Mouse (Mus musculus): Measurements from ENCODE around the gene Anapc2. TPM values are rescaled to one million over a fixed set of nuclear protein-coding genes. Genes with fewer than 3 reads are reported as not detected.
"Not testable (repeated sequence)": the region's sequence is repeated elsewhere in the genome, so short reads cannot be mapped to it uniquely, and the experiment has no call there.

The Anapc2 gene
- total RNA-seq, 2 experiments from 2014 or later: 29.7 to 32.3 TPM

DNA sequence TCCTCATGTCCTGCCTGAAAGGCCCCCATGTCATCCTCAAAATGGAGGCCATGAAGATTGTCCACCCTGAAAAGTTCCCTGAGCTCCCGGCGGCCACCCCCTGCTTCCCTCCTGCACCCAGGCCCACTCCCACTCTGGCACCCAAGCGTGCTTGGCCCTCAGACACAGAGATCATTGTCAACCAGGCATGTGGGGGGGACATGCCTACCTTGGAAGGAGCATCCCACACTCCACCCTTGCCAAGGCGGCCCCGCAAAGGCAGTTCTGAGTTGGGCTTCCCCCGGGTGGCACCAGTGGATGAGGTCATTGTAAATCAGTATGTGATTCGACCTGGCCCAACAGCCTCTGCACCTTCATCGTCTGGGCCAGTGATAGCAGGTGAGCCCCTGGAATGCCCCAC, 28.9 kb upstream of the Anapc2 start:
- Histone ChIP-seq H3K4me3 (no peak overlapping the region), H3K27ac (no peak overlapping the region)
- TF ChIP-seq CTCF (IDR thresholded peaks at IDR 0.05): no peak
- DNase-seq: no peak
- intact Hi-C loops (cut with DNase I): no loop called here

DNA sequence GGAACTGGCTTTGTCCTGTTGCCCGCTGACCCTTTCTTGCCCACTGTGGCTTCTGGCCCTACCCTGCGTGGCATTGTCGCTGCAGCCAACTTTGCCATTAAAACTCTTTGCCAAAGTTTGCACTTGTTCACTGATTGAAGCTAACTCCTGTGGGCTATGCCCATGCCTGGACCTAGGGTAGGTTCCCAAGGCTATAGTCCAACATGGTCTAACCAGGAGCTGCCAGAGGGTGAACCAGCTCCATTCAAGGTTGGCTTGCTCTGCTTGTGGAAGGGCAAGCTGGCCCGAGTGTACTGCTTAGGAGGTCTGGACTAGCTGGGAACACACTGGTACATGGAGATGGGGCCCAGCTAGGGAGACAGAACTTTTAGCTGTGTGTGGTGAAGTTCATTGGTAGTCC, 28.1 kb upstream of the Anapc2 start:
- no peak overlapping the region for H3K4me3 ChIP-seq
- intact Hi-C loops (cut with DNase I): no loop called here
- no peak for DNase-seq
- TF ChIP-seq CTCF (IDR thresholded peaks at IDR 0.05): no peak
- H3K27ac ChIP-seq: no peak overlapping the region

DNA sequence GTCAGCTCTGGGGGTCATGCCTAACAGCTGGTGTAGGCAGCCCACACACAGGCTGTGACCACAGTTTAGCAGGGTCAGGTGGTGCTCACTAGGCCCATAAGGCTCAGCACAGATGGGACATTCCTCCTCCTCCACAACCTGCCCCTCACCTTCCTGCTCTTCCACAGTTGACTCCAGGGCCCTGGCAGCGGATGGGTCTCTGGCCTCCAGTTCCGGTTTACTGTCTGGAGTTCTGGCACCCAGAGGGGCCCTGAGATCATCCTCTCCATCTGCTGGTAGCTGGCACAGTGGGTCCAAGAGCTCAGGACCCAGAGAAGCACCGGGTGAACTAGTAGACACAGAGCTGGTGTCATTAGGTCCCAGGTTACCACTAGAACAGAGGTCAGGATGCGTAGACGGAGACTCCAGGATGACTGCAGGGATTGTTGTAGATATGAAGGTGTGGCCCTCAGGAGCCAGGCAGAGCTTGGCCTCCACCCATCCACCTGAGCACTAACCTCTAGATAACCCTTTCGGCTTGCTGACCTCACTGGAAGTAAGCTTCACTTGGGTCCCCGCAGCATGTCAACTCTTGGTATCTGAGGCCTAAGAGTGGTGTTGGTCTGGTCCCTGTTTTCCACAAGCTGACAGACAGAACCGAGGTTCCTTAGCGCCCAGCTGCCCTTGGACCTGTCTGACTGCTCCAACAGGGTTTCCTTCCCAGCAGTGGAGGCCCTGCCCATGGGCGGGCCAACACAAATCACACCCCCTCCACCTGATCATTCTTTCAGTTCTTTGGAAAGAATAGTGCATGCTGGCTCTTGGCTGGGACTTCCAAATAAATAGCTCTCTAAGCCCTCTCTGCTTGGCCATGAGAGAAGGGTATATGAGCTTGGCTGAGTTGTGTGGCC, 25.9 kb upstream of the Anapc2 start, which contains the start of gene AL732309.1:
TSS of gene AL732309.1 (minus strand) at position 681 of the 890 bp plus-strand sequence.
- TF ChIP-seq CTCF (IDR thresholded peaks at IDR 0.05): no peak
- H3K27ac ChIP-seq: no peak within 1 kb of the TSS
- H3K4me3 ChIP-seq: no peak within 1 kb of the TSS
- intact Hi-C loops (cut with DNase I): no loop called here
- no peak for DNase-seq

DNA sequence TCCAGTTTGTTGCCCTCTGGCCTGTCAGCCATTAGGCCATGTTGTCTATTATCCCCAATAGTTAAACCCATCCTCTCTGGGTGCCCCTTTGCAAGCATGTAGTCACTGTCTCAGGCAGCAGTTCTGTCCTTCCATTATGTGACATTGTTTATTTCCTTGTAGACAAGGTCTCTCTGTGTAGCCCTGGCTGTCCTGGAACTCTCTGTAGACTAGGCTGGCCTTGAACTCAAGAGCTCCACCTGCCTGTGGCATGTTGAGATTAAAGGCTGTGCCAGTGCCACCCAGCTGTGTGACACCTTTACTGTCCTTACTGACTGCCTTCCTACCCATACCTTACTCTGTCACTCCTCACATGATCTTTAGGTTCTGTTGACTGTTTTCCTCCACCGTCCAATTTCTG, 19.9 kb upstream of the Anapc2 start:
- intact Hi-C loops (cut with DNase I): loop anchor here (10.0 kb wide), 1 partner anchor 128 kb away; no protein-coding TSS in a partner anchor

DNA sequence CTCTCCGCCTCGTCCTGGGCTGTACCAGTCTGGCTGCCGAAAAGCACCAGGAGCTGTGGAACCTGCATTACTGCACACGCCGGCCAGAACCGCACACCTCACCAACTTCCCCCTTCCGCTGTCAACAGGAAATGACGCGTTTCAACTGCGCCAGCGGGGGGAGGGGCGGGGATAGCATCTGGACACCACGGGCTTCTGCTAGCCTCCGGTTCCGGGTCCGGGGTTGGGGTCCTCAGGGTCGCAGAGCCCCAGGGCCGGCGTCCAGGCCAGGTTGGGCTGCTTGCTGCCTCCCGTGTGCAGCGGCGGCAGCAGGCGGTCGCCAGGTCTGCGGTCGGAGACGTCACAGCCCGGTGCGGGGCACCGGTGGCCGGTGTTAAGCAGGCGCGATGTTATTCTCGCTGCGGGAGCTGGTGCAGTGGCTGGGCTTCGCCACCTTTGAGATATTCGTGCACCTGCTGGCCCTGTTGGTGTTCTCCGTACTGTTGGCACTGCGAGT, 16.9 kb upstream of the Anapc2 start, which contains the start of gene Tmem203:
TSS of gene Tmem203 (plus strand) at position 156 of the 496 bp plus-strand sequence.
- H3K4me3 ChIP-seq: peak within 1 kb of the TSS; percentile 86
- TF ChIP-seq CTCF (IDR thresholded peaks at IDR 0.05): no peak
- intact Hi-C loops (cut with DNase I): loop anchor here (1.0 to 10.0 kb wide), 4 partner anchors 27 to 131 kb away; partner anchors contain the start of gene Man1b1
- DNase-seq: peak; percentile 89
- H3K27ac ChIP-seq: peak within 1 kb of the TSS; percentile 97

More for the DNA sequence above, 19.9 kb upstream of the Anapc2 start:
- Histone ChIP-seq H3K4me3 (no peak overlapping the region), H3K27ac (no peak overlapping the region)
- DNase-seq: no peak
- TF ChIP-seq CTCF (IDR thresholded peaks at IDR 0.05): peak; percentile 38

DNA sequence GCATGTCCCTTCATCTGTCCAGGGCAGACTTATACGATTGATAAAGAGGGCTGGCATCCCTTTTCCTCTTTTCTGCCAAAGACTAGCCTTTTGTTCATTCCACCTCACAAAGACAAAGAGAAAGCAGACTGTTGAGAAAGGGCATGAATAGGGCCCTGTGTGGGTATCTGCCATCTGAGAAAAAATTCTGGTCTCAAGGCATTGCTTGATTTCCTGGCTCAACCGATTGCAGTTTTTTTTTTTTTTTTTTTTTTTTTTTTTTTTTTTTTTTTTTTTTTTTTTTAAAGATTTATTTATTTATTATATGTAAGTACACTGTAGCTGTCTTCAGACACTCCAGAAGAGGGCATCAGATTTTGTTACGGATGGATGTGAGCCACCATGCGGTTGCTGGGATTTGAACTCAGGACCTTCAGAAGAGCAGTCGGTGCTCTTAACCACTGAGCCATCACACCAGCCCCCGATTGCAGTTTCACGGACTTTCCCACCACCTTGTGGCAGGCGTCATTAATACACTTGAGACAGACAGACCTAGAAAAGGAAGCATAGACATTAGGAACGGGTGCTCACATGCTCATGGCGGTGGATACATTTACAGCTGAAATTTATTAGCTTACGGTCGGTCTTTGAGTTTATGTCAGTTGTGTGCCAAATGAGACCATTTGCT, 15.7 kb upstream of the Anapc2 start:
- intact Hi-C loops (cut with DNase I): loop anchor here (5.0 to 10.0 kb wide), 2 partner anchors 76 to 132 kb away; partner anchors contain the start of gene Man1b1
- TF ChIP-seq CTCF (IDR thresholded peaks at IDR 0.05): peak; percentile 36
- Histone ChIP-seq H3K4me3 (peak overlapping the region; percentile 86), H3K27ac (peak overlapping the region; percentile 97)
- DNase-seq: not testable (repeated sequence)

DNA sequence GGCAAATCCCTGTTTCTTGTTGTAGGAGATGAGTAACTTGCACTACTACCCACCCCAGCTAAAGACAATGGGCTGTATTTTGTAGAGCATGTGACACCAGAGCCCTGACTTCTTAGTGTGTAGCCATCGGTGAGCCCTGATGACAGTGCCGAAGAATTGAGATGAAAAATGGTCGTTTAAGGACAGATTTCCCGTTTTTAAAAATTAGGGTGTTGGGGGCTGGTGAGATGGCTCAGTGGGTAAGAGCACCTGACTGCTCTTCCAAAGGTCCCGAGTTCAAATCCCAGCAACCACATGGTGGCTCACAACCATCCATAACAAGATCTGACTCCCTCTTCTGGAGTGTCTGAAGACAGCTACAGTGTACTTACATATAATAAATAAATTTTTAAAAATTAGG, 15.0 kb upstream of the Anapc2 start:
- not testable (repeated sequence) for H3K4me3 ChIP-seq
- intact Hi-C loops (cut with DNase I): loop anchor here (5.0 to 10.0 kb wide), 2 partner anchors 75 to 132 kb away; partner anchors contain the start of gene Man1b1

DNA sequence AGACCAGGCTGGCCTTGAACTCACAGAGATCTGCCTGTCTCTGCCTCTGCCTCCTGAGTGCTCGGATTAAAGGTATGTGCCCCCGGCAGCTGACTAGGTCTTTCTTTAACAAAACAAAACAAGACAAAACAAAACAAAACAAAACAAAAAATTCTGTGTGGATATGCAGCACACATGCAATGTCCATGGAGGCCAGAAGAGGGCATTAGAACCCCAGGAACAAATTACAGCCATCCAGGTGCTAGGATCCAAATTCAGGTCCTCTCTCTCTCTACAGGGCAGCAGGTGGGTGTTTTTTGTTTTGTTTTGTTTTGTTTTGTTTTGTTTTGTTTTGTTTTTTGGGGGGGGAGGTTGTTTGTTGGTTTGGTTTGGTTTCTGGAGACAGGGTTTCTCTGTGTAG, 13.4 kb upstream of the Anapc2 start:
- no peak overlapping the region for H3K4me3 ChIP-seq
- no peak for DNase-seq
- no peak overlapping the region for H3K27ac ChIP-seq
- intact Hi-C loops (cut with DNase I): loop anchor here (5.0 to 10.0 kb wide), 2 partner anchors 73 to 134 kb away; partner anchors contain the start of gene Man1b1
- peak; percentile 65 for TF ChIP-seq CTCF (IDR thresholded peaks at IDR 0.05)

More for the DNA sequence above, 15.0 kb upstream of the Anapc2 start:
- not testable (repeated sequence) for DNase-seq, H3K27ac ChIP-seq

DNA sequence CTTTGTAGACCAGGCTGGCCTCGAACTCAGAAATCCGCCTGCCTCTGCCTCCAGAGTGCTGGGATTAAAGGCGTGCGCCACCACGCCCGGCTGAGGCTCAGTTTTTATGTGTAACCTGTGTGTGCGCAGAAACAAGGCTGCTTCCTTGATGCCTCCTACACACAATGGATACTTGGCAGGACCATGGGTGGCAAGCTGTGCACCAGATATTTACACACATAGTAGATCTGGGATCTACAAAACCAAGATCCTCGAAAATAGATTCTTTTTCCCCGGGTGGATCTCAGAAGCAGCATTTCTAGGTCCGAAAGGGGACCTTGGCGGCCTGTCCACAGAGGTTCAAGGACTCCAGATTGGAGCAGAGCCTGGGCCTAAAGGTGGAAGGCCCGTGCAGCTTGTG, 10.4 kb upstream of the Anapc2 start:
- H3K27ac ChIP-seq: peak overlapping the region; percentile 85
- intact Hi-C loops (cut with DNase I): no loop called here
- TF ChIP-seq CTCF (IDR thresholded peaks at IDR 0.05): no peak
- no peak for DNase-seq
- peak overlapping the region; percentile 91 for H3K4me3 ChIP-seq

DNA sequence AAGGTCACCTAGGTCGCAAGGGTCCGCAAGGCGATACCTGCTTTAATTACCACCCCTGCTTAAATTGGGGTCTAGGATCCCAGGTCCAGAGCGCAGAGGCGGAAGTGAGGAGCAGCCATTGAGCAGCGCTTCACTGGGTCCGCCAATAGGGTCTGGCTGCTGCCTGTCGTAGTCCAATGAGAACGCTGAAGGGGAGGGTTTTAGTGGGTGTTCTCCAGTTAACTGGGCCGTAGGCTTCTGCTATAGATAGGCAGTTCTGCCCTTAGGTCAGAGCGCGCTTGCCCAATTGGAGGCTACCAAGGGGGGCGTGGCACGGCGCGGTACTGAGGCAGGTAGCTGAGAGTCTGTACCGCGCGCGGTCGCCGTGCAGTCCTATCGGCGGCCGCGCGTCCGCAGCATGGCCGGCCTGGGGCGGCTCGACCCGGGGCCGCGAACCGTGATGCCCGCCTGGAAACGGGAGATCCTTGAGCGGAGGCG, 9.9 kb upstream of the Anapc2 start, which contains the start of gene Tprn:
TSS of gene Tprn (plus strand) at position 328 of the 477 bp plus-strand sequence.
- Histone ChIP-seq H3K4me3 (peak within 1 kb of the TSS; percentile 91), H3K27ac (peak within 1 kb of the TSS; percentile 85)
- DNase-seq: peak; percentile 97
- intact Hi-C loops (cut with DNase I): no loop called here
- TF ChIP-seq CTCF (IDR thresholded peaks at IDR 0.05): no peak

DNA sequence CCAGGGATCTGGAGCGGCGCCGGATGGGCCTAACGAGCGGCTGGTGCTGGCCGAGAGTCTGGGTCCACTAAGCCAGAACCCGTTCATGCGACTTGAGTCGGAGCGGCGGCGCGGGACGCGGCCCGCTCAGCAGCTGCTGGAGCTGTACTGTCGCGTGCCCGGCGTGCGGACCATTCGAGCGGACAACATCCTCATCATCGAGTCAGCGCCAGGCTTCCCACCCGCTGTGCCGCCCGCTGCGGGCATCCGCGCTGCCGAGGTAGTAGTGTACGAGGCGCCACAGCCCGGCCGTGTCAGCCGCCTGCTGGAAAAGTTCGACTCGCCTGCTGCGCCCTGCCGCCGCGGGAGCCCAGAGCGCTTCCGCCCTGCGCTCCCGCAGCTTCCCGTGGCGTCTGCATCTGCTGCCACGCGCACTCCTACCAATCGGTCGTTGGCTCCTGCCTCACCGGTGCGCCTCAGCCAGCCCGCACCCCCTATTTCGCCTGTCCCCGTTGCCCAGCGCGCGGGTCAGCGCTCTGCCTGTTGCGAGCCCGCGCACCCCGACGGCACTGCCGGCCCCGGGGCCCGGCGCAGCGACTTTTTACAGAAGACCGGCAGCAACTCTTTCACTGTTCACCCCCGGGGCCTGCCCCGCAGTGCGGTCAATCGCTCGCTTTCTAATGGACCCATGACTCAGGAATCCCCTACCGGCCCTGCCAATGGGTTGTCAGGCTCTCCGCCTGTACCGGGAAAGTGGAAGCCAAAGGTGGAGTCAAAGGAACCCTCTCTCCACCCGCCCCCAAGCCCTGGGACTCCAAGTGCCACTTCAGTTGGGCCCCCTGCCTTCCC, 9.3 kb upstream of the Anapc2 start:
- no peak for TF ChIP-seq CTCF (IDR thresholded peaks at IDR 0.05)
- intact Hi-C loops (cut with DNase I): no loop called here
- peak; percentile 55 for DNase-seq
- peak overlapping the region; percentile 91 for H3K4me3 ChIP-seq
- H3K27ac ChIP-seq: peak overlapping the region; percentile 85

All from gastrocnemius, adult 2 months (tissue).